Mouse (Mus musculus): ENCODE measurements around the gene Zfp764.

GRCm38 (mm10) chr7:127425291-127425690 lies 18.7 kb upstream of the Zfp764 start:
- TF ChIP-seq POLR2A (IDR thresholded peaks at IDR 0.05; ENCODE audit: control insufficient read depth, low read depth, low read length) (no peak), CTCF (IDR thresholded peaks at IDR 0.05; ENCODE audit: control insufficient read depth, insufficient read depth, insufficient replicate concordance, low read depth, low read length) (no peak)

All from testis, adult 2 months (tissue).